Mouse (Mus musculus) ES-Bruce4 (cell line): Measurements from ENCODE around the gene Itgax.

ENCODE experiments used
- CTCF ChIP-seq: IDR thresholded peaks from one replicate; pipeline ENCODE4 v1.8.1; 2011; ENCODE audit warnings: low read depth, low read length
- POLR2A ChIP-seq: IDR thresholded peaks from one replicate; pipeline ENCODE4 v1.8.1; 2011; ENCODE audit warnings: low read length; ENCODE audit not compliant: insufficient read depth

GRCm38 (mm10) chr7:128178385-128178784 lies 49.0 kb downstream of the Itgax start:
- TF ChIP-seq POLR2A (no peak), CTCF (no peak)
